ENCODE assay signal across 28 mouse cellular contexts in the genomic region with DNA sequence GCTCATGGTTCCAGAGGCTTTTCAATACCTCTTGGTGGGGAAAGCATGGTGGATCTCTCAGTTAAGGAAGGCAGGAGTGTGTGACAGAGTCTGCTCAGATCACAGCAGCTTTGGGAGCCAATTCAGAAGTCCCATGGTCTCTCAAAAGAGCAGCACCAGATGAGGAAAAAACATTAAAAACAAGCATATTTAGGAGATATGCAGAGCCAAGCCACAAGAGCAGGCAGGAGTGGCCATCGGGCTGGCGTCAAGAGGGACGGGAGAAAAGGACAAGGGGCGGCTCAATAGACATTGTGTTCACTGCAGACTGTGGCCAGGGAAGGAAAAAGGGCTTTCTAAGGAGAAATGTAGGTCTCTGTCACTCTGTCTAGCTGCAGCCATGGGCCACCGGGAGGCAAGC. TPM values are rescaled to one million over a fixed set of nuclear protein-coding genes. Genes with fewer than 3 reads are reported as not detected.
A peak's percentile ranks its signal among the peaks of the same experiment; 100 is the strongest.
DNase-seq lines count a peak whose midpoint lies in the region; ATAC-seq and TF ChIP-seq lines count a peak whose summit lies in the region.
"Had no signal": no experiment of that assay in that cellular context is flagged by ENCODE, and none has a peak within 500 bp of the region (broad histone marks: within the 10 kb centered on the region; RNA-seq: fewer than 3 reads in every experiment).

No protein-coding gene starts in this region.

- H3K9ac ChIP-seq in stomach, embryonic 16.5 days (ENCODE audit: low read length) = no peak overlapping the region
- no peak overlapping the region for H3K9ac ChIP-seq in stomach, postnatal 0 days (ENCODE audit: low read length)
- H3K9ac ChIP-seq: embryonic facial prominence, embryonic 13.5 days; forebrain, embryonic 12.5 days; forebrain, embryonic 15.5 days; hindbrain, embryonic 13.5 days had no signal

- H3K4me2 ChIP-seq in stomach, embryonic 16.5 days (ENCODE audit: low read depth, low read length) = no peak overlapping the region
- no peak overlapping the region for H3K4me2 ChIP-seq in stomach, postnatal 0 days (replicated peaks; ENCODE audit: low read depth)
- H3K4me2 ChIP-seq: embryonic facial prominence, embryonic 13.5 days; forebrain, embryonic 12.5 days; forebrain, embryonic 15.5 days; heart, embryonic 11.5 days; hindbrain, embryonic 13.5 days had no signal

- intact Hi-C loops in left cerebral cortex, adult 2 months (cut with DNase I) = no loop called here
- intact Hi-C loops in left cerebral cortex, postnatal 4 days (cut with DNase I) = no loop called here

- no peaks in the 10 kb centered on the region for H3K36me3 ChIP-seq in stomach, embryonic 16.5 days (ENCODE audit: control insufficient read depth, insufficient read depth, low read length)
- peaks cover 8% of the 10 kb centered on the region; the same call in 1 of the 2 replicates for H3K36me3 ChIP-seq in stomach, postnatal 0 days (ENCODE audit: control insufficient read depth, insufficient read depth, low read length)
- H3K36me3 ChIP-seq: forebrain, embryonic 12.5 days; forebrain, embryonic 15.5 days; hindbrain, embryonic 10.5 days; hindbrain, embryonic 13.5 days had no signal

- peaks cover 33% of the 10 kb centered on the region for H3K4me1 ChIP-seq in stomach, embryonic 16.5 days (ENCODE audit: control insufficient read depth, insufficient read depth, low read length)
- peaks cover 4% of the 10 kb centered on the region; the same call in 1 of the 2 replicates for H3K4me1 ChIP-seq in stomach, postnatal 0 days (replicated peaks; ENCODE audit: control insufficient read depth, insufficient read depth)

- 80% methylated on average over 5 of the region's 5 CpGs for WGBS in stomach, embryonic 16.5 days
- 81% methylated on average over 5 of the region's 5 CpGs for WGBS in stomach, postnatal 0 days

- TF ChIP-seq EP300 in stomach, postnatal 0 days (optimal IDR thresholded peaks at IDR 0.05) = no peak

- peak; percentile 90 for DNase-seq in heart, adult 11 months
- DNase-seq in heart, postnatal 4 days = no peak
- no peak for DNase-seq in left cerebral cortex, adult 2 months (ENCODE audit: extremely low spot score in 1 of 2, low spot score in 2 of 2)
- DNase-seq in left cerebral cortex, postnatal 4 days = no peak
- no peak for DNase-seq in stomach, postnatal 0 days (ENCODE audit: low spot score)
- DNase-seq in Muller cell, postnatal 12 days (ENCODE audit: inconsistent ontology term) = no peak
- DNase-seq: adrenal gland, adult 2 months; adrenal gland, postnatal 14 days; B cell, adult 2 months; cerebellum, adult 11 months; cerebellum, adult 2 months; cerebellum, adult 9-11 months; cerebellum, postnatal 25 days; embryo, embryonic 11 days; gastrocnemius, postnatal 10 days; heart, adult 18-20 months had no signal

- TF ChIP-seq CTCF in left cerebral cortex, adult 2 months (IDR thresholded peaks at IDR 0.05) = no peak
- TF ChIP-seq CTCF in stomach, postnatal 0 days (IDR thresholded peaks at IDR 0.05; ENCODE audit: low read depth) = no peak

- no peak for ATAC-seq in stomach, embryonic 16.5 days (ENCODE audit: insufficient read depth, low FRiP score)
- ATAC-seq in stomach, postnatal 0 days (ENCODE audit: low FRiP score, low TSS enrichment) = no peak
- ATAC-seq: forebrain, embryonic 15.5 days; hindbrain, embryonic 16.5 days had no signal

- peak overlapping the region; percentile 24; the same call in 1 of the 2 replicates for H3K27ac ChIP-seq in left cerebral cortex, adult 2 months
- 0 out of 2 replicates have a peak overlapping the region, but pooled peaks have one; percentile 14 for H3K27ac ChIP-seq in stomach, embryonic 16.5 days (ENCODE audit: low read length)
- no peak overlapping the region for H3K27ac ChIP-seq in stomach, postnatal 0 days (replicated peaks)
- H3K27ac ChIP-seq: embryonic facial prominence, embryonic 10.5 days; embryonic facial prominence, embryonic 13.5 days; forebrain, embryonic 12.5 days; forebrain, embryonic 15.5 days; hindbrain, embryonic 10.5 days; hindbrain, embryonic 13.5 days had no signal

- no peaks in the 10 kb centered on the region for H3K27me3 ChIP-seq in stomach, embryonic 16.5 days (ENCODE audit: control insufficient read depth, insufficient read depth, low read length)
- H3K27me3 ChIP-seq in stomach, postnatal 0 days (ENCODE audit: control insufficient read depth, insufficient read depth, low read length) = no peaks in the 10 kb centered on the region
- H3K27me3 ChIP-seq: CH12.LX; embryonic facial prominence, embryonic 13.5 days; forebrain, embryonic 12.5 days; forebrain, embryonic 15.5 days; hindbrain, embryonic 13.5 days had no signal

- no peak overlapping the region for H3K4me3 ChIP-seq in left cerebral cortex, adult 2 months
- H3K4me3 ChIP-seq in stomach, embryonic 16.5 days (replicated peaks; ENCODE audit: low read length) = no peak overlapping the region
- no peak overlapping the region for H3K4me3 ChIP-seq in stomach, postnatal 0 days (ENCODE audit: low read depth, low read length)
- H3K4me3 ChIP-seq: embryonic facial prominence, embryonic 10.5 days; embryonic facial prominence, embryonic 13.5 days; erythroblast, embryonic 14.5 days; forebrain, embryonic 12.5 days; forebrain, embryonic 15.5 days; hindbrain, embryonic 10.5 days; hindbrain, embryonic 13.5 days had no signal

- no peaks in the 10 kb centered on the region for H3K9me3 ChIP-seq in stomach, embryonic 16.5 days (replicated peaks; ENCODE audit: control insufficient read depth, low read length)
- H3K9me3 ChIP-seq in stomach, postnatal 0 days (ENCODE audit: control insufficient read depth, low read length) = no peaks in the 10 kb centered on the region
- H3K9me3 ChIP-seq: embryonic facial prominence, embryonic 10.5 days; embryonic facial prominence, embryonic 13.5 days; forebrain, embryonic 12.5 days; forebrain, embryonic 15.5 days; G1E; hindbrain, embryonic 10.5 days; hindbrain, embryonic 13.5 days had no signal

RNA-seq across cellular contexts. Expression of a gene that starts 40.3 kb away (rescaled TPM):
- 100 to 1,000 TPM; 193 TPM for total RNA-seq in heart, postnatal 4 days (2021)
- total RNA-seq in left cerebral cortex, adult 2 months (2021) = 100 to 1,000 TPM; 248 to 251 TPM
- 10 to 100 TPM; 39.9 to 41.2 TPM for total RNA-seq in left cerebral cortex, postnatal 4 days (2021)
- polyA plus RNA-seq in stomach, embryonic 16.5 days (2015; fragmentation: Nextera tagmentation; extraction: Ambion mirVana) = 131 and 136 TPM in 2 replicates
- polyA plus RNA-seq in stomach, postnatal 0 days (2015; fragmentation: Nextera tagmentation; extraction: Ambion mirVana) = 101 and 104 TPM in 2 replicates

Comparison
In these comparisons a context has a peak if more than half of its experiments do, and no peak if none do; other contexts are left out.
1. RNA of a gene that starts 40.3 kb away (total RNA-seq): 248 to 251 TPM in left cerebral cortex, adult 2 months and 193 TPM in heart, postnatal 4 days; 39.9 to 41.2 TPM in left cerebral cortex, postnatal 4 days; every median in the first group is over 4 times any median in the second.